Mouse (Mus musculus) C2C12 (cell line): Measurements from ENCODE around the gene Moap1. TPM values are rescaled to one million over a fixed set of nuclear protein-coding genes. Genes with fewer than 3 reads are reported as not detected.

Source experiments
- H3K27me3 ChIP-seq: one replicate; pipeline ENCODE4 v1.6.1; 2011; ENCODE audit not compliant: control insufficient read depth, insufficient read depth, insufficient read length
- H3K36me3 ChIP-seq: one replicate; pipeline ENCODE4 v1.6.1; 2011; ENCODE audit not compliant: control insufficient read depth, insufficient read depth
- H3K4me3 ChIP-seq: one replicate; pipeline ENCODE4 v1.5.1; 2011; ENCODE audit warnings: mild to moderate bottlenecking, control low read depth; ENCODE audit not compliant: poor library complexity, insufficient read depth, severe bottlenecking
- H3K79me2 ChIP-seq: one replicate; pipeline ENCODE4 v1.6.1; 2011; ENCODE audit not compliant: control insufficient read depth, insufficient read depth
- H3K79me3 ChIP-seq: one replicate; pipeline ENCODE4 v1.6.1; 2011; ENCODE audit warnings: low read depth, control low read depth
- H3ac ChIP-seq: one replicate; pipeline ENCODE3; 2011; ENCODE audit warnings: low read depth; ENCODE audit not compliant: control insufficient read depth, insufficient read length
- CEBPB ChIP-seq: IDR thresholded peaks from one replicate; pipeline ENCODE4 v1.6.1; 2011; ENCODE audit warnings: low read depth, mild to moderate bottlenecking, control low read depth, moderate library complexity
- CTCF ChIP-seq: IDR thresholded peaks from one replicate; pipeline ENCODE4 v1.5.1; 2011; ENCODE audit not compliant: control insufficient read depth, insufficient read depth, insufficient read length
- FOSL1 ChIP-seq: IDR thresholded peaks from one replicate; pipeline ENCODE4 v1.8.0; 2011; ENCODE audit warnings: mild to moderate bottlenecking, low read length; ENCODE audit not compliant: poor library complexity, insufficient read depth, severe bottlenecking
- MAX ChIP-seq: IDR thresholded peaks from one replicate; pipeline ENCODE4 v1.6.1; 2011; ENCODE audit warnings: mild to moderate bottlenecking, control low read depth
- MYOD1 ChIP-seq: IDR thresholded peaks from one replicate; pipeline ENCODE4 v1.6.1; 2011; ENCODE audit warnings: low read depth; ENCODE audit not compliant: control insufficient read depth, insufficient read length
- MYOG ChIP-seq: IDR thresholded peaks from one replicate; pipeline ENCODE4 v1.6.1; 2011; ENCODE audit not compliant: control insufficient read depth, insufficient read length; ENCODE audit errors: extremely low read depth
- USF1 ChIP-seq: IDR thresholded peaks from one replicate; pipeline ENCODE4 v1.6.1; 2011; ENCODE audit warnings: low read depth, mild to moderate bottlenecking, control low read depth, moderate library complexity
- polyA plus RNA-seq: library from polyadenylated mRNA; unstranded; fragments of >200 nt; fragmentation: generic; extraction: Trizol; gene quantifications from one replicate; pipeline ENCODE4 v1.2.1, GENCODE M21; 2012; ENCODE audit warnings: missing spikeins

Gene Moap1
- polyA plus RNA-seq, 1 experiment = 4.7 TPM

- Histone ChIP-seq H3K36me3 (no peaks in the 10 kb centered on the region), H3K27me3 (no peaks in the 10 kb centered on the region), H3ac (no peak overlapping the region), H3K79me2 (no peaks in the 10 kb centered on the region), H3K4me3 (no peak overlapping the region), H3K79me3 (no peaks in the 10 kb centered on the region)
- no peak for TF ChIP-seq USF1
- TF ChIP-seq CEBPB = no peak
- TF ChIP-seq FOSL1 = no peak
- no peak for TF ChIP-seq MAX
- TF ChIP-seq CTCF = no peak
- TF ChIP-seq MYOD1 = no peak
- no peak for TF ChIP-seq MYOG
Observed at GRCm38 (mm10) chr12:102714116-102714515, 29.3 kb downstream of the Moap1 start.

DNA sequence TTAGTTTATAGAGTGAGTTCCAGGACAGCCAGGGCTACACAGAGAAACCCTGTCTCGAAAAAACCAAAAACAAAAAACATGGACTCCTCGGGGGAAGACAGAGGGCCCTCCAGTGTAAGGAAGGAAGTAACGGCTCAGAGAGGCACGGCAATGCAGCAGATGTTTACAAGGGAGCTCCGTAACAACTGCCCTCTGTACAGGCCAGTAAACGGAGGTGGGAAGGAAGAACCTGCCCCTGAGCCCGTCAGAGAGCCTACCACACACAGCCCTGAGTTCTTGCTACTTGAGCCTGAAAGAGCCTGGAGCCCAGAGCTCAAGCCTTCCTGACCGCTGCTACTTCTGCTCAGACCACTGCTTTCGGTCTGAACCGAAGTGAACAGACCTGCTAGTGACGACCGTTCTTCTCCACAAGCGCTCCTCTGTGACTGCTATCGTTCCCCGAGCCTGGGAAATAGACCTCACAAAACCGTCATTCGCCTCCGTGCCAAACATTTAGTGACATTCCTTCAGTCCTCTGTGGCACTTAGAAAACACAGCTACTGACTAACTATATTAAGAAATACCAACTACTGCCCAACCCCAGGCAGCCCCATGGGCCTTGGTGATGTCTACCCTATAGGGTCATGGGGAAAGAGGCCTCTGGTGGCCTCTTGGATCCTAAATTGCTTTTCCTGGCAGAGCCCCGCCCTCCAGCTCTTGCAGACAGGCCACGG is 30.2 kb downstream of the Moap1 start:
- Histone ChIP-seq H3ac (no peak overlapping the region), H3K36me3 (no peaks in the 10 kb centered on the region), H3K79me2 (no peaks in the 10 kb centered on the region), H3K79me3 (no peaks in the 10 kb centered on the region), H3K27me3 (no peaks in the 10 kb centered on the region), H3K4me3 (no peak overlapping the region)
- TF ChIP-seq MYOD1 (no peak), USF1 (no peak), CEBPB (no peak), CTCF (no peak), FOSL1 (no peak), MAX (no peak), MYOG (no peak)

GRCm38 (mm10) chr12:102710851-102711375 is 32.5 kb downstream of the Moap1 start:
- TF ChIP-seq USF1 (no peak), CTCF (no peak), MYOG (no peak), CEBPB (no peak), FOSL1 (no peak), MAX (no peak), MYOD1 (no peak)
- no peak overlapping the region for H3ac ChIP-seq
- no peaks in the 10 kb centered on the region for H3K36me3 ChIP-seq
- no peaks in the 10 kb centered on the region for H3K27me3 ChIP-seq
- H3K79me2 ChIP-seq = no peaks in the 10 kb centered on the region
- no peaks in the 10 kb centered on the region for H3K79me3 ChIP-seq
- no peak overlapping the region for H3K4me3 ChIP-seq

DNA sequence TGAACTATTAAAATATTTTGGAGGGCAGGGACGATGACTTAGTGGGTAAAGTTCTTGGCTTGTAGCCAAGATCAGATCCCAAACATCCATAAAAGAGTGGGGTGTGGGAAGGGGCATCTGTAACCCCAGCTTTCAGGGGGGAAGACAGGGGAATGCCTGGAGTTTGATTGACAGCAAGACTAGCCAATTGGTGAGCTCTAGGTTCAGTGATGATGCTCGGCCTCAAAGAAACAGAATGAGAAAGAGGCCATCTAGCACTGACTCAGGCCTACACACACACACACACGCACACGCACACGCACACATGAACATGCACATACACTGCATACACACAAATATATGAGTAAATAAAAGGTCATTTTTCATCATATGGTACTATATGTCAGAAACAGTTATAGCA is 33.6 kb downstream of the Moap1 start:
- Histone ChIP-seq H3K4me3 (no peak overlapping the region), H3K36me3 (no peaks in the 10 kb centered on the region), H3ac (no peak overlapping the region), H3K27me3 (no peaks in the 10 kb centered on the region), H3K79me2 (no peaks in the 10 kb centered on the region), H3K79me3 (no peaks in the 10 kb centered on the region)
- TF ChIP-seq CTCF (no peak), CEBPB (no peak), FOSL1 (no peak), MYOD1 (no peak), MYOG (no peak), MAX (no peak), USF1 (no peak)

DNA sequence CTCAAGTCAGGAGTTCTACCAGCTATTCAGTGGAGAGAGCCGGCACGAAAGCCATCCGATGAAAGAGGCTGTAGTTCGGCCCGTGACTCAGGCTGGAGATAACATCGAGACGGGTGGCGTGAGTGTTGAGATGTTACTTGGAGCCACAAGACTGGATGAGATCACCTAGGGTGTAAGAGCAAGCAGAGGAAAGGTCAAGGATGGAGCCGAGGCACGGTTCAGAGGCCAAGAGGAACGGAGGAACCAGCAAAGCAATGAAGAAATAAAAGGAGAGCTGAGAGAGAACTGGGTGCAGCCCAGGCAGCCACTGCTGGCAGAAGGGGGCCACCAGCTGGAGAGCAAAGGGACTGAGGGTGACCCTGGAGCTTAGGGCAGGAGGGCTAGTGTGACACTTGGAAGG is 35.2 kb downstream of the Moap1 start:
- no peaks in the 10 kb centered on the region for H3K79me3 ChIP-seq
- H3K4me3 ChIP-seq = no peak overlapping the region
- no peaks in the 10 kb centered on the region for H3K27me3 ChIP-seq
- no peaks in the 10 kb centered on the region for H3K79me2 ChIP-seq
- no peaks in the 10 kb centered on the region for H3K36me3 ChIP-seq
- no peak overlapping the region for H3ac ChIP-seq
- no peak for TF ChIP-seq CEBPB
- TF ChIP-seq CTCF = peak; percentile 23
- TF ChIP-seq MYOG = no peak
